Mouse (Mus musculus): ENCODE measurements around the gene Fam19a2.

Gene Fam19a2

DNA sequence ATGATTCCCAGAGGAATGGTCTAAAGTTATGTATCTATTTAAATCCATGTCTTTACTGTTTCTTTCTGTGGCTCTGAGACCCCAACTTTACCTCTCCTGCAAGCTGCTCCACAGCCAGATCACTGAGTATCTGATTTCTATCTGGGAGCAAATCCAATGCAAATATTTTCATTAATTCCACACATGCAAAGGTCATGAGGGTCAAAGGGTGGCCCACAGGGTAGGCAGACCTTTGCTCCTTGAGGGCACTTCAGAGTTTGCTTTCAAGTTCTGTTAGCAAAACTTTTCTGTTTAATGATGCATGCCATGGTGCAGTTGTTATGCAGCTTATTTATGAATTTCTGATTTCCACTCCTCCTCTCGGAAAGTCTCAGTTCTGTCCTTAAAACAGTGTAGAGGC is 303.9 kb downstream of the Fam19a2 start:
- no peak for DNase-seq (ENCODE audit: low spot score in 2 of 2)

DNA sequence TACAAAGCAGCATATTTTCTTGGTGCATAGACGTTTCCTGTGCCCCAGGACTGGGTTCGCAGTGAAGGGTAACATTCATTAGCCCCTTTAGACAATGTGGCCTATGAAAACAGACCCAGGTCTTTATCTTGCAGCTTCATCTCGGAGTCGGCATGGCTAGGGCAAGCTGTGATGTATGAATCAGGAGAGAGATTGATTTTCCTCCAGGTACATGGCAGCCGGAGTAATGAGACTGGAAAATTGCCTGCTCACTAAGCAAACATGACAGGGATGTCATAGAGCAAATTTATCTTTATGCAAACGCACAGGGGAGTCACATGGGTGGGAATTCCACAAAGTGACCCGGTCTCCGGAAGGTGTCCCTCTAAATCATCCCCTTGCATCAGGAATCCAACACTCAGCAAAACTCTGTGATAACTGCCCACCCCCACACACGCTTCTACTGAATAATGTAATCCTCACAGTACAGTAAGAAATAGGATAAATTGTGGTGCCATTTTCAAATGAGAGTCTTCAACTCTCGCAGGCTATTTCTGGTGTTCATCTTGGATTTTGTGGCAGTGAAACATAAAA is 306.9 kb downstream of the Fam19a2 start:
- no peak for DNase-seq (ENCODE audit: low spot score in 2 of 2)

DNA sequence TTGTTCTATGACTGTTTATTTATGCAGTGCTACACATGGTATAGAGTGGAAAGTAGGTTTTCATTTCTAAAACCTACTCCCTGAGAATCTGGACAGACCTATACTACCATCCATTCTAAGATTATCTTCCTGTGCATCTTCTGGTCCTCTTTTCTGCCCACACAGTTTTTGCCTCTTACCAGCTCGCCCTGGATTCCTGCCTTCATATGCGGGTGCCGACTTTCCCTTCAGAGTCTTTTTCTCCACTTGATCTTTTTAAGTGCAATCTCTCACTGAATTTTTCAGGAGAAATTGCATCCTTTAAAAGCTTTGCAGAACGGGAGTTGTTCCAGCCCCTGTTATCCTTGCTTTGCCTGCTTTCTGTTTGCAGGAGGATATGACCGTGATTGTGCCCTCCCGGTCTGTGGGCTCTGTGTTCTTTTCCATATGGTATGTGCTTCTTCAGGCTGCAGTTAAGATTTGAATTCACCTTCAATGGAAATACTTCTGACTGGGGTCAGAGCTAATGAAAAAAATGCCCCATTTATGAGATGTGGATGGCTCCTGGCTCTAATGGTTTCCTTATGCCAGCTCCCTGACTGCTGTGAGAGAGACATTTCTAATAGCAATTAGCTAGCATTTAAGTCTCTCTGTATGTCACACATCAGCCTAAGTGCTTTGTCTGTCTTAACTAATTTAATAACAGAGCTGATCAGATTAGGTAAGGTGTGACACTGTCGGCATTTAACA is 308.7 kb downstream of the Fam19a2 start:
- DNase-seq (ENCODE audit: low spot score in 2 of 2): no peak

DNA sequence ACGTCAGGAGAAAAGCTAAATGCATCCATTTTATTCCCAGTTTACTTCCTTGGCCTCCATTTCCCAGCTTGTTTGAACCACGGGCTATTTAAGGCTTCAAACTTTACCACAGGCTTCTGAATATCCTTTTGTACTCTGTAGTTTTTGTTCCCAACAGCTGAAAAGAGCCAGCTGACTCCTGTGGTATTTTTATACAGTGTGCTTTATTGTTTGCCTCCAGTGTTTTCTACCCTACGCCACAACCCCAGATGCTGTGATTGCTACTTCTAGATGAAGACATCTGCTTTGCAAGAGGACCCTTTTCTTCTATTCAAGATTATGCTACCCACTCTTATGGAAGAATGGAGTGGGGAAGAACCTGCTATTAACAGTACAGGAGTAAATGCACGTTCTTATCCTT is 314.0 kb downstream of the Fam19a2 start:
- no peak for DNase-seq (ENCODE audit: low spot score in 2 of 2)

DNA sequence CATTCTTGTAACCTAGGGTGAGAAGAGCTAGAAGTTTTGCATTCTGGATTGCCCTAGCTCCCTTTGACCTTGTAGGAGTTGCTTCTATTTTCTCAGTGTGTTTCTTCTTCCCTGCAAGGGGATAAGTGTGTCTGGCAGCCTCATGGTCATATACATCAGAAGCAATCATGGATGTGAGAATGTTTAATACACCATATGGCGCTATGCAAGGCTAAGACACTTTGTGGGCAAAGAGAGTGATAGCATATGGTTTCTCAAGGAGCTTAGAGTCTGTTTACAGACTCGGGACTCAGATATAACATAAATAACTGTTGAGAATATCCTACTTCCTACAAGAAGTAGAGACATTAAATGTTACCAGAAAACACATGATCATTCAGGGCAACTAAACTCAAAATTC is 315.2 kb downstream of the Fam19a2 start:
- DNase-seq (ENCODE audit: low spot score in 2 of 2): no peak

DNA sequence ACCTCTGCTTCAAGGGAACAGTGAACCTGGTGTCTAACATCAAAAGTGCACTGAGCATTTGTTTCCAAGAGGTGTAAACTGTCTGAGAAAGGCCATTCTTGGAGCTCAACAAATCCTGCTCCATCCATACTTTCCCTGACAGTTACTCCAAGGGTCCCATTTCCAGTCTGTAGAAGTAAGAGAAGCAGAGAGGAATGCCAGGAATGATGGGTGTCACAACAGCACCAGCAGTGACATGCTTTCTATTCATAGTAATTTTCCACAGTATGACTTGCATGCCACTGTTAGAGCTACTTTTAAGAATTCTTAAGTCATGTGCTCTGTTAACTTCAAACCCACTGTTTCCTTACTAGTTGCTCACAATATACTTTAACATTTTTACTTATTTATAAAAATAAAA is 331.2 kb downstream of the Fam19a2 start:
- no peak for DNase-seq (ENCODE audit: low spot score in 2 of 2)

DNA sequence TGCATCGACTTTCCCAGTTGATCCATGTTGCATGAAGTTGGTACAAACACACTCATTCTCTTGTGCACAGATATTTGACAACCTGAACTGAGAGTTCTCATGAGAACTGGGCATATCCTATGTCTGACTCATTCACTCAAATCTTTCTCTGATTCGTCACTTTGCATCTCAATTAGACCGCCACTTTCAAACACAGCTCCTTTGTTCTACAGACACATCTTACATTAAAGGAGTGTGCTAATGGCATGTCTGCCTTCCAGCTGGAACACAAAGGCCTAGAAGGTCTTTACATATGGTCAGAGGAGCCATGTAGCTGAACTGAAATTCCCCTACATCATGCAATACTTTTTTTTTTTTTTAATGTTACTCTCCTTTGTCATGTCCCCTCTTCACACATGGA is 333.3 kb downstream of the Fam19a2 start:
- DNase-seq (ENCODE audit: low spot score in 2 of 2): no peak

DNA sequence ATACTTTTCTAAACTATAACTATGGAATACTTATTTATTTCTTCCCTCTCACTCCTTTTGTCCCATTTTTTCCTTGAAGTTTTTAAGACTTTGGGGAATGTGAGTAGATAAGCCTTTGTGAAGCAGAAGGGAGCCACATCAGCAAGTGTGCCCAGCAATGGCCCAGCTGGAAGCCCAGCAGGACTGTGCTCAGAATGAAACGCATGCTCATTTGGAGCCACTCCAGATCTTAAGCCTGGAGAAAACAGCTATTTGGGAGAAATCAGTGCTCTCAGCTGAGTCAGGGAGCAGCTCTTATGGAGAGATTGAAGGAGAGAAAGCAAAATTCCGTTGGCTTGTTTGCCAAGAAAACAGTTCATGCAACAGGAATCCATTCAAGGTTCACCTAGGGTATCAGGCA is 341.9 kb downstream of the Fam19a2 start:
- DNase-seq (ENCODE audit: low spot score in 2 of 2): no peak

DNA sequence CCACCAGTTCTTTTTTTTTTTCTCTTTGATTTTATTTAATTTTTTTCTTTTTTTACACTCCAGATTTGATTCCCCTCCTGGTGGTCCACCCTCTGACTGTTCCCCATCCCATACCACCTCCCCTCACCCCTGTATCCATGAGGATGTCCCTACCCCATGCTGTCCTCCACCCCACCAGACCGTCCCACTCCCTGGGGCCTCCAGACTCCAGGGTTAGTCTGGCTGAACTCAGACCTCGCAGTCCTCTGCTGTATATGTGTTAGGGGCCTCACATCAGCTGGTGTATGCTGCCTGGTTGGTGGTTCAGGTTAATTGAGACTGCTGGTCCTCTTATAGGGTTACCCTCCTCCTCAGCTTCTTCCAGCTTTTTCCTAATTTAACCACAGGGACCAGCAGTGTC is 362.9 kb downstream of the Fam19a2 start:
- no peak for DNase-seq (ENCODE audit: low spot score in 2 of 2)

DNA sequence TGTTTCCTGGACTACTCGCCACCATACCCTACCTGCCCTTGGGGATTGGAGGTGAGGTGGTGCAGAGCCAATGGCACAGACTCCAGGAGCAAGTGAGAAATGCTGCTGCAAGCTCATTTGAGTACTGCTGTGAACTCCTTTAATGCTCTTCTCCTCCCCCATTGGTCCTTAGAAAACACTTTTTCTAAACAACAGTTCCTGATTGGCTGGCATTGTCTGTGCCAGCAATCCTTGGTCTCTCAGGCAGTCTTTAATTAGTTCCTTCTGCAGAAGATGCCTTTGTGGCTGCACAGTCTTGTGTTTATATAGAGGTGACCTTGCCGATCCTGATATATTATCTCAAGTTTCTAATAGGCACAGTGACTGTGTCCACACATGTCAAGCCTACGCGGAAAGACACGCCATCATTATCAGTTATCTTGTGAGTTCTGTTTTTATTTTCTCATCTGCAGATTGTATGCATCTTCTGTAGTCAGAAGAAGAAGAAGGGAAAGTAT is 365.5 kb downstream of the Fam19a2 start:
- no peak for DNase-seq (ENCODE audit: low spot score in 2 of 2)

DNA sequence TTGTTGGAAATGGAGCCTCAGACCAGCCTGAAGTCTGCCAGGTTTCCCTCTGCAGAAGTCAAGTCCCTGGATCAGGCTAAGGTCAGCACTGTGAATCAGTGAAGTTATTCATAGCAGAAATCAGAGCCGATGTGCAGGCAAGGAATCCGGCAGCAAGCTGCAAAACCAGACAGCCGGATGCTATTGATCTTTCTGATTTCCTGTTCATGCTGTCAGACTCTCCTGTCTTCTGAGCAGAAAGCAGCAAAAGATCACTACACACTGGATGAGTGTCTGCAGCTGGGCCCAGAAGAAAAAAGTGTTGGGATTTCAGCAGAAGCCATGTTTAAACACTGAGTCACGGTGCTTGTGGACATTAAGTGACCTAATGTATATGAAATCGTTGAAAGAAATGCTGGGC is 368.2 kb downstream of the Fam19a2 start:
- no peak for DNase-seq (ENCODE audit: low spot score in 2 of 2)

DNA sequence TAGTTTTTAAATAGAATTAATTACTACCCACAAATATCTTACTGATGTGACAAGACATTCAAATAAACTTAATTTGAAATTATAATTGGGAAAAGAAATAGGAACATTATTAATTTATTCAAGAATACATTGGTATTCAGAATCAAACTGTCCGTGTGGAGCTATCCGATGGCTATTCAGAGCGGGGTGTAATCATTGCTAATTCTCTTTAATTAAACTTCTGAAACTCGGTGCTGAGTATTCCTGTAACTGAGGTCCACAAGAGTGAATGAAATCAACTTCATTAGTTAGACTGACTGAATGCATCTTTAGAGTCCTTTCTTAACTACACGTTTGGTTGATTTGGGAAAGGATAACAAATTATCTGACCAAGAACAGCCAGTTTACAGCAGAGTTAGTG is 372.9 kb downstream of the Fam19a2 start:
- no peak for DNase-seq (ENCODE audit: low spot score in 2 of 2)

DNA sequence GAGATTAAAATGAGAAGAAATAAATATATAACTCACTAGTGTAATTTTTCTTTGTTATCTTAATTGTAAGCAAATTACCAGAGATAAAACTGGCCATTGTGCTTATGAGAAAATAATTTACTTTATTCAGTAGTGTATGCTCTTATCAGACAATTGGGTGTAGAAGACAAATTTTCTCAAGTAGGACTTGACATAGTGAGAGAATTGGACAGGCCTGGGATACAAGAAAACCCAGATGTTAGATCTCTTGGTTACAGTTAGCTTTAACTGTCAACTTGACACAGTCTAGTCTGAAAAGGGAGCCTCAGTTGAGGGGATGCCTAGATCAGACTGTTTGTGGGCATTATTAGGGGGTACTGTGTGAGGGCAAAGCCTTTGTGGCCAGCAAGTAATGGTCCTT is 373.7 kb downstream of the Fam19a2 start:
- no peak for DNase-seq (ENCODE audit: low spot score in 2 of 2)

DNA sequence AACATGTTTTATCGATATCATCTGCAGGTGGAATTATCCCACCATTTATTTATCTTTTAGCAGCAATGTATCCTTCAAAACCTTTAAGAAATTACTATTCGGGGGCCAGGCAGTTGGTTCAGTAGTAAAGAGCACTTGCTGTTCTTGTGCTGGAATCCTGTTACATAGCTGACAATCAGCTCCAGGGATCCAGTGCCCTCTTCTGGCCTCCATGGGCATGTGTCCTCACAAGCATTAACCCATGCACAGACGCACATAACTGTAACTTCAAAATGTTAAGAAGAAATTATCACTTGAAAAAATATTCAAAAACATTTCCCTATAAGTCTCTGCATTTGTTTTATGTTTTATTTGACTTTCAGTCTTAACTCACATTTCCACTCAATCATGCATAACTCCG is 381.8 kb downstream of the Fam19a2 start:
- DNase-seq (ENCODE audit: low spot score in 2 of 2): no peak

DNA sequence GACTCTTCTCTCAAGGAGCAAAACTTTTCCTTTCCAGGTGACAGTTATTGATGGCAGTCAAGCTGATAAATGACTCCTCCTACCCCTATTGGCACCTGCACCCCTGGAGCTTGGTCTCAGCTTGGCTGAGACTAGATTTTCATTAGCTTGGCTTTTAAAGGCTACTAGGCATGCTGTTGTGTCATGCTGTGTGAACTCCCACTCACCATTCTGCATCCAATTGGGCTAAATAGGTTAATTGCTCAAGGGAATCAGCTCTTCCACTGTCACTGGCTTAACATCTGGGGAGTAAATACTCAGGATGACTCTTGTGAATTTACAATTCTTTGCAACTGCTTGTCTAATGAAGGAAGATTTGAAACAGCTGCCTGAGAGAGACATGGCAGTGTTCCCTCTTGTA is 407.4 kb downstream of the Fam19a2 start:
- DNase-seq (ENCODE audit: low spot score in 2 of 2): no peak

DNA sequence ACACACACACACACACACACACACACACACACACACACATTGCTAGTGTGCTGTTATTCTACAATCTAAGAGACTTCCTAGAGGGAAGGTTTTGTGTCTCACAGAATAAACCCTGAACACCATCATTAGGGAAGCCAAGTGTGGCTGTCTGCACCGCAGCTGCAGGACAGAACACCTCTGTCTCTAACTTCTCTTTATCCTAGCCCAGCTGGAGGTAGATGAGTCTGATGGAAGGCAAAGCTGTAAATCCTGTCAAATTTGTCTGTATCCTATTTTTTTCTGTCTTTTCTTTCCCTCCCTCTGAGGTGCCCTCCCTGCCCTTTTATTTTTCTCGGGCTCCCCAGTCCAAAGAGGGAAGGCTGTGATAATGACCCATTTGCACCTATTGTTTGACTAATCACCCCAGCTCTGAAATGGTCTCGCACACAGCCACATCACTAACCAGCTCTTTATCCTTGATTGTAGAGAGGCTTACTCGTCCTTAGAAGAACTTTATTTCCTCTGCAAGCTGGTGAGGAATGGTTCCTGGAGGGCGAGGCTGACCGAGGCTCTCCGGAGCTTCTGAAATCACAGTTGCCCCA is 414.6 kb downstream of the Fam19a2 start:
- no peak for DNase-seq (ENCODE audit: low spot score in 2 of 2)

DNA sequence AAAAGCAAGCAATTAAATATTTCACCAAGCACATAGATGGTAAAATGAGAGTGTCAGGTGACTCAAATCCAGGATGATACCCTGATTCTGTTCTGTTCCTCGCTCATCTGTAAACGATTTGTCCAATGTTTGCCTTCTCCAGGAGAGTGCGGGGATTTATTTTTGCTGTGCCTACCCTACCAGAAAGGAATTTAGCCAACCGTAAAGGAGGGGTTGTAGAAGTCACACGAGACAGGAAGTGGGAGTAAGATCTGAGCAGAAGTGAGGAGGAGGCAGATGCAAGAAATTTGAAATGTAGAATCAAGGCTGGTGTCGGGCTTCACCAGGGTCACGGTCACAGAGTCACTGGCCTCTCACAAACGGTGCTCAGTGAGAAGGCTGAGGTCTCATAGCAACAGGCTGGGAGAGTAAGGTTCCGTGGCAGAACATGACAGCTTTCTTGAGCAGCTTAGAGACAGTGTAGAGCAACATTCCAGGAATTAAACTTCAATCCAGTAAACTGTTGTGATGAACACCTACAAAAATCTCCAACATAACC is 419.0 kb downstream of the Fam19a2 start:
- DNase-seq (ENCODE audit: low spot score in 2 of 2): no peak

DNA sequence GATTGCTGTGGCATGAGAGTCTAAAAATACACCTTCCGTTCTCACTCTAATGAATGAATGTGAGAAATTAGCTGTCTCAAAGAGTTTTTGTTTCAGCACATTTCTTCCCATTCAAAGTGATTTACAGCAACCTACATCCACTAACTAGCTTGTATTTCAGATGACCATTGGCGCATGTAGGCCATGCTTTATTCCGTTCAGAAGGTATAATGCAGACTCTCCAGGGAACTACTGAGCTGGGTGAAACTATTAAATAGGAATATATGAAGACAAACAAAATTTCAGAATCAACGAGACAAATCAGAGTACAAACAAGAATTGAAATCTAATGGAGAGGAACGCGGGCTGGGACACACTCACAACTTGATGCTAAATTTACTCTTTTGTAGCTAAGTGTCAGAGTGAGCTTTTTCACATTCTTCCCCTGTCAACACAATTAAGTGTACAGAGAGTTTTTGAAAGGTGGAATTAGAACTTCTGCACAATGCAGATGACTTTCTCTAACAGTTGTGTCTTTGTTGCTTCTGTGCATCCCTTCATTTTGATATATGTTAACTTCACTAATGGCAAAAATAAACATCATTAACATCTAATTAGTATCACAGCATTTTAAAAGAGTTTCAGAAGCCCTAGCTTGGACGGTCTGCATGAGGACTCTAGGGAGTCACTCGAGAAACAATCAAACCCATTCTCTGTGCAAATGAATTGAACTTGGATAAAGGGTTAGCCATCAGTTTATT is 428.6 kb downstream of the Fam19a2 start:
- DNase-seq (ENCODE audit: low spot score in 2 of 2): no peak

DNA sequence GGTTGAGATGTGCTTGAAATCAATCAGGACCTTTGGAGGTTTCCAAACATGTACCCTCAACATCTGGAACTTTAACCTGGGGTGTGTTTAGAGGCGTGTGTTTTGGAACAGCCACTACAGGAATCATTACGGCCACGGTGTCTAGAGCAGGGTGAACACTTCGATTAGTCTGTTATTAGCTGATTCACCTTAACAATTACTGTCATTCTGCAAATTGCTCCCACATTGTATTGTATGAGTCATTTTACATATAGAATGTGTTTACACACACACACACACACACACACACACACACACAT is 429.1 kb downstream of the Fam19a2 start:
- no peak for DNase-seq (ENCODE audit: low spot score in 2 of 2)

DNA sequence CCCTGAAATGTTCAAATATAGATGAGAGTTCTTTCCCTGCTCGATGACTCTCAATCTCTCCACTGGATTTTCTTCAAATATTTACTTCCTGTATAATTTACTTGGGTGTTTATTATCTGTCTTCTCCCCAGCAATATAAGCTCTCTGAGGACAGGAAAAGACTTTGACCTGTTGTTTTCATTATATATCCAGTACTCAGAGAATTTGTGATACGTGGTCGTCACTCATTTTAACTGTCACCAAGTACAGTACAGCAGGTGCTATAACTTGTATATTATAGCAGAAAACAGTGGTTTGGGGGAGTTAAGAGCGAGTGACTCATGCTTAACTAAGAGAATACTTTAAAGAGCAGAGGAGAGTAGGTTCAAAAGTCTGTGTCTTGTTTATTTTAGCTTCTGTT is 438.8 kb downstream of the Fam19a2 start:
- DNase-seq (ENCODE audit: low spot score in 2 of 2): no peak

DNA sequence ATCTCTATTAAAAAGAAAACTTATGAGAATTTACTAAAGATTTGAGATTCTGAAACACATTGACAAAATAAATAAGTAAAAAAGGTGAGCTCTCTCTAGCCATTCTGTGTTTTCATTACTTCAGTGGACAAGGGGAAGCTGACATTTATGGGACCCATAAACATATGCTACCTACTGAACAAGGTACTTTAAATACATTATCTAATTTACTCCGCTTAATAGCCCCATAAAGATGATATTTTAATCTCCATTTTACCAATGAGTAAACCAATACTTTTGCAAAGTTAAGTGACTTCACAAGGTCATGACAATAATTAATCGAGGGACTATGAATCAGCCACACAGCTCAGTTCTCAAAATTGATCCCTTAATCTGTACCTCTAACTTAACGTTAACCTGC is 443.2 kb downstream of the Fam19a2 start:
- DNase-seq (ENCODE audit: low spot score in 2 of 2): no peak

DNA sequence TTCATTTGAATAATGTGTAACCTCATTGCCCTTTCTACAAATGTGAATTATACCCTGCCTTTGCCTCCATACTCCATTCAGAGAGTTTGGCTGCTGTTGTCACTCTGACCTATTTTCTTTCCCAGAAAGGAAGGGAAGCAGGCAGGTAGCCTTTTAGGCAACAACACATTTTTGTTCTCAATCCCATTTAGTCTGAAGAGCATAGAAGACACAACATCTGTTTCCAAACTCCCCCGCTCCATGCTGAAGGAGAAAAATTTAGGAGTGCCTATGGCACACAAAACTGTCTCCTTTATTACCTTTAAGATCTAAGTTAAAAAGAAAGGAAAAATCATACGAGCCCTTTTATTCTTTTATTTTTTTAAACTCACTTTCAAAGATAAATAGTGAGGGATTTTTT is 446.9 kb downstream of the Fam19a2 start:
- no peak for DNase-seq (ENCODE audit: low spot score in 2 of 2)

All from thymus, postnatal 10 days (tissue).